Mouse (Mus musculus) heart, postnatal 0 days (tissue): Measurements from ENCODE around the gene Sec16a.

ENCODE experiments used
- CTCF ChIP-seq: IDR thresholded peaks from 2 replicates; pipeline ENCODE4 v1.5.1; 2016; ENCODE audit warnings: antibody characterized with exemption, control low read depth, low read depth
- EP300 ChIP-seq: IDR thresholded peaks from 2 replicates; pipeline ENCODE4 v1.6.1; 2016; ENCODE audit warnings: antibody characterized with exemption, low read depth

DNA sequence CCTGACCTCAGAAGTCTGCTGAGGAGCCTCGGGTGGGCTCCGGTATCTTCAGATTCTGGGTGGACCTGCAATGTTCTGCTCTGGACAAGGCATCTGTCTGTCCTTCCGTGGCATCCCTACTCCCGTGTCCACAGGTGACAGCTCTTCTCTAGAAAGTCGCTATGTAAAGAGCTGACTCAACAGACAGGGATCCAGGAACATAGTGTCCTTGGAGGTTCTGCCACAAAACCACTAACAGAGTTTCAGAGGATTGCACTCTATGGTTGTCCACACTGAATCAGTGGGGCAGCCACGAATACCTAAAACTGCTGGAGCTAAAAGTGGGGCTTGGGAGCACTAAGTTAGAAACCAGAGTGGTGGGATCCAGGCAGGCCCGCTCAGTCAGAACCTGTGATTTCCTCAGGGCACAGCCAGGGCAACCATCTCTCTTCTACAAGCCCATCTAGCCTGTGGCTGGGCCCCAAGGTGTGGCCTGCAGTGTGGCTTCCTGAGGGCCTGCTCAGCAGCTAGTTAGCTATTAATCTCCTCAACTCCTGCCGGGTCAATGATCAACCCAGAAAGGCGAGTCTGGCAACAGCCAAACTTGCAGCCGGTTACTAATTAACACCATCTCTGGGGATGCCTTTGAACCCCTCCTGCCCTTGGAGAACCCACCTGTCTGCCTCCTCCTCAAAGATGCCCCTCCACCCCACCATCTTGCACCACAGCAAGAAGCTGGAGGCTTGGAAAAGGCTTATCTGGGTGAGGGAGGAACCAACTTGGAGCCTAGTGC, 36.9 kb upstream of the Sec16a start:
- TF ChIP-seq EP300 (no peak), CTCF (no peak)
